17 mouse cellular contexts compared by ENCODE assay signal in the genomic region with DNA sequence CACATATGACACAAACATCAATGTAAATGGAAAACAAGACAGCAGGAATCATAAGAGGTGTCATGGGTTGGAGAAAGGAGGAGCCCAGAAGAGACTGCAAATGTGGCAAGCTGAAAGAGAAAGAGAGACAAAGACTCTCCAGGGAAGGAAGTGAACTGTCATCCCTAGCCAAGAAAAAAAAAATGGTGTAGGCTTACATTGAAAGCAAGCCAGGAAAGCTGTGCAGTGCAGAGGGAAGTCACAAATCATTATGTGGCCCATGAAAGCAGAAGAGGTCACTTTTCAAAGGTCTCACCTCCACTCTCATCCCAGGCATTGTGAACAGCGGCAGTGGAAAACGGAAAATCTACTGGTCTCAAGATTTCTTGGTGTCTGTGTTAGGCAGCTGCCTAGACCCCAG. TPM values are rescaled to one million over a fixed set of nuclear protein-coding genes. Genes with fewer than 3 reads are reported as not detected.
A peak's percentile ranks its signal among the peaks of the same experiment; 100 is the strongest.
DNase-seq lines count a peak whose midpoint lies in the region; ATAC-seq and TF ChIP-seq lines count a peak whose summit lies in the region.
"Had no signal": no experiment of that assay in that cellular context is flagged by ENCODE, and none has a peak within 500 bp of the region (broad histone marks: within the 10 kb centered on the region; RNA-seq: fewer than 3 reads in every experiment).

No protein-coding gene starts in this region.

- 47% methylated on average over 2 of the region's 2 CpGs for WGBS in hindbrain, postnatal 0 days
- WGBS in hindbrain, embryonic 16.5 days: 63% methylated on average over 2 of the region's 2 CpGs

- no peaks in the 10 kb centered on the region for H3K36me3 ChIP-seq in hindbrain, postnatal 0 days (ENCODE audit: insufficient read depth, low read length)
- no peaks in the 10 kb centered on the region for H3K36me3 ChIP-seq in hindbrain, embryonic 16.5 days (ENCODE audit: control insufficient read depth, insufficient read depth, low read length)
- H3K36me3 ChIP-seq: forebrain, embryonic 15.5 days; limb, embryonic 12.5 days; liver, embryonic 12.5 days; lung, embryonic 15.5 days; midbrain, embryonic 15.5 days had no signal

- H3K9ac ChIP-seq in hindbrain, postnatal 0 days (replicated peaks; ENCODE audit: low read length): no peak overlapping the region
- no peak overlapping the region for H3K9ac ChIP-seq in hindbrain, embryonic 16.5 days (ENCODE audit: low read depth, low read length)
- H3K9ac ChIP-seq: forebrain, embryonic 15.5 days; limb, embryonic 12.5 days; liver, embryonic 12.5 days; lung, embryonic 15.5 days; midbrain, embryonic 15.5 days had no signal

- no peak overlapping the region for H3K4me3 ChIP-seq in hindbrain, postnatal 0 days (ENCODE audit: low read length)
- no peak overlapping the region for H3K4me3 ChIP-seq in hindbrain, embryonic 16.5 days (ENCODE audit: low read length)
- H3K4me3 ChIP-seq: forebrain, embryonic 15.5 days; limb, embryonic 12.5 days; liver, embryonic 12.5 days; lung, embryonic 15.5 days; midbrain, embryonic 15.5 days had no signal

- H3K4me1 ChIP-seq in hindbrain, postnatal 0 days (ENCODE audit: insufficient read depth, low read length): no peaks in the 10 kb centered on the region
- H3K4me1 ChIP-seq in hindbrain, embryonic 16.5 days (ENCODE audit: control insufficient read depth, insufficient read depth, low read depth, low read length): no peaks in the 10 kb centered on the region
- H3K4me1 ChIP-seq: forebrain, embryonic 15.5 days; limb, embryonic 12.5 days; liver, embryonic 12.5 days; midbrain, embryonic 15.5 days had no signal

- H3K27ac ChIP-seq in hindbrain, postnatal 0 days: no peak overlapping the region
- no peak overlapping the region; the same call in 1 of the 2 replicates for H3K27ac ChIP-seq in hindbrain, embryonic 16.5 days (ENCODE audit: low read depth, low read length)
- H3K27ac ChIP-seq: forebrain, embryonic 15.5 days; limb, embryonic 12.5 days; liver, embryonic 12.5 days; lung, embryonic 15.5 days; midbrain, embryonic 15.5 days had no signal

- H3K27me3 ChIP-seq in hindbrain, postnatal 0 days (ENCODE audit: insufficient read depth, low read length): no peaks in the 10 kb centered on the region
- H3K27me3 ChIP-seq in hindbrain, embryonic 16.5 days (replicated peaks; ENCODE audit: control insufficient read depth, insufficient read depth, low read length): no peaks in the 10 kb centered on the region
- H3K27me3 ChIP-seq: forebrain, embryonic 15.5 days; limb, embryonic 12.5 days; liver, embryonic 12.5 days; lung, embryonic 15.5 days; midbrain, embryonic 15.5 days had no signal

- H3K9me3 ChIP-seq in hindbrain, postnatal 0 days (ENCODE audit: low read length): no peaks in the 10 kb centered on the region
- no peaks in the 10 kb centered on the region for H3K9me3 ChIP-seq in hindbrain, embryonic 16.5 days (ENCODE audit: control insufficient read depth, low read length)
- H3K9me3 ChIP-seq: forebrain, embryonic 15.5 days; limb, embryonic 12.5 days; liver, embryonic 12.5 days; lung, embryonic 15.5 days; midbrain, embryonic 15.5 days had no signal

- TF ChIP-seq CTCF in hindbrain, postnatal 0 days (IDR thresholded peaks at IDR 0.05; ENCODE audit: low read depth): no peak

- peak; percentile 24 for DNase-seq in hindbrain, postnatal 0 days (ENCODE audit: low spot score)
- DNase-seq in 3T3-L1 (ENCODE audit: low read depth, low spot score): peak; percentile 47
- peak; percentile 5 for DNase-seq in adrenal gland, postnatal 14 days
- peak; percentile 7 for DNase-seq in kidney, postnatal 10 days
- DNase-seq in urinary bladder, postnatal 36 days (ENCODE audit: low spot score in 2 of 2): no peak
- no peak for DNase-seq in layer of hippocampus, adult 9-10 months (ENCODE audit: low spot score)
- DNase-seq: cerebellum, adult 11 months; embryo, embryonic 11 days; gastrocnemius, postnatal 25 days; right cerebral cortex, postnatal 25 days had no signal

- H3K4me2 ChIP-seq in hindbrain, postnatal 0 days (ENCODE audit: low read depth, low read length): no peak overlapping the region
- no peak overlapping the region for H3K4me2 ChIP-seq in hindbrain, embryonic 16.5 days (ENCODE audit: low read length)
- H3K4me2 ChIP-seq: forebrain, embryonic 15.5 days; limb, embryonic 12.5 days; liver, embryonic 12.5 days; lung, embryonic 15.5 days; midbrain, embryonic 15.5 days had no signal

- ATAC-seq in hindbrain, postnatal 0 days: no peak
- ATAC-seq in hindbrain, embryonic 16.5 days: no peak
- ATAC-seq: forebrain, embryonic 15.5 days; inflammation-experienced regulatory T-cells, adult 6 months; liver, embryonic 12.5 days; midbrain, embryonic 15.5 days had no signal

RNA-seq across cellular contexts. Expression of a gene that starts 27.5 kb away (rescaled TPM):
- 5.9 and 7.3 TPM in 2 replicates for total RNA-seq in hindbrain, postnatal 0 days (2014; rRNA removed)
- polyA plus RNA-seq in hindbrain, postnatal 0 days (2015; fragmentation: Nextera tagmentation; extraction: Ambion mirVana): 4.8 and 5.1 TPM in 2 replicates
- polyA plus RNA-seq in hindbrain, embryonic 16.5 days (2015; fragmentation: Nextera tagmentation; extraction: Ambion mirVana): 5.4 and 5.8 TPM in 2 replicates
- total RNA-seq in adrenal gland, postnatal 14 days (2021): 4.7 and 5.6 TPM in 2 replicates

Comparison
In these comparisons a context has a peak if more than half of its experiments do, and no peak if none do; other contexts are left out.
1. DNase-seq: peak in hindbrain, postnatal 0 days (single experiment), 3T3-L1 (single experiment), adrenal gland, postnatal 14 days (single experiment) and kidney, postnatal 10 days (single experiment); none in urinary bladder, postnatal 36 days (0 of 2) and layer of hippocampus, adult 9-10 months (single experiment).